In the genomic region with DNA sequence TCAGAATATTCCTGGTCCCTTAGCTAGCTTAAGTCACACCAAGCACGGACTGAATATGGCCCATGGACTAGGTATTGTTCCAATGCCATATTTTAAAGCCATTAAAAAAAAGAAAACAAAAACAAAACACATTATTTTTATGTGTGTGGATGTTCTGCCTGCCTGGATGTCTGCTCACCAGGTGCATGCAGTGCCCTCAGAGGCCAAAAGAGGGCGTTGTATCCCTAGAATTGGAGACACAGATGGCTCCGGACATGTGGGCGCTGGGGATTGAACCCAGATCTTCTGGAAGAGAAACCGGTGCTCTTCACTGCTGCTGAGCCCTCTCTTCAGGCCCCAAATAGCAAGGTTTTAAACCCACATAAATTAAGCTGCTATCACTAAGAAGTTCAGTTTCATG, we compare ENCODE assay signal across 10 mouse cellular contexts. TPM values are rescaled to one million over a fixed set of nuclear protein-coding genes. Genes with fewer than 3 reads are reported as not detected.
DNase-seq lines count a peak whose midpoint lies in the region; ATAC-seq lines count a peak whose summit lies in the region.
"Had no signal": no experiment of that assay in that cellular context is flagged by ENCODE, and none has a peak within 500 bp of the region (broad histone marks: within the 10 kb centered on the region; RNA-seq: fewer than 3 reads in every experiment).

No protein-coding gene starts in this region.

- WGBS in hindbrain, embryonic 11.5 days, result 50% methylated on average over 5 of the region's 5 CpGs
- 52% methylated on average over 5 of the region's 5 CpGs for WGBS in hindbrain, embryonic 13.5 days

- H3K36me3 ChIP-seq in hindbrain, embryonic 11.5 days (ENCODE audit: control insufficient read depth, insufficient read depth, low read length), result peaks cover 38% of the 10 kb centered on the region
- H3K36me3 ChIP-seq in hindbrain, embryonic 13.5 days, result peaks cover 96% of the 10 kb centered on the region
- H3K36me3 ChIP-seq: liver, embryonic 15.5 days had no signal

- H3K27ac ChIP-seq in hindbrain, embryonic 11.5 days (ENCODE audit: low read depth, low read length), result no peak overlapping the region
- H3K27ac ChIP-seq in hindbrain, embryonic 13.5 days, result no peak overlapping the region
- H3K27ac ChIP-seq: heart, embryonic 10.5 days; liver, embryonic 15.5 days had no signal

- H3K4me2 ChIP-seq in hindbrain, embryonic 11.5 days (replicated peaks; ENCODE audit: low read depth, low read length), result no peak overlapping the region
- no peak overlapping the region for H3K4me2 ChIP-seq in hindbrain, embryonic 13.5 days
- H3K4me2 ChIP-seq: liver, embryonic 15.5 days had no signal

- no peak overlapping the region for H3K4me3 ChIP-seq in hindbrain, embryonic 11.5 days (ENCODE audit: low read depth, low read length)
- H3K4me3 ChIP-seq in hindbrain, embryonic 13.5 days, result no peak overlapping the region
- H3K4me3 ChIP-seq: heart, embryonic 10.5 days; liver, embryonic 15.5 days had no signal

- peak; percentile 65 for DNase-seq in hindbrain, embryonic 11.5 days (ENCODE audit: low spot score)
- peak; percentile 30 for DNase-seq in right cerebral cortex, postnatal 25 days
- DNase-seq in right cerebral cortex, adult 18-20 months, result no peak
- DNase-seq in embryo, embryonic 11 days, result peak; percentile 53
- DNase-seq in retina, postnatal 1 day, result peak; percentile 52
- no peak for DNase-seq in gastrocnemius, postnatal 25 days
- no peak for DNase-seq in urinary bladder, postnatal 14 days (ENCODE audit: low spot score)

- H3K4me1 ChIP-seq in hindbrain, embryonic 11.5 days (replicated peaks; ENCODE audit: control insufficient read depth, insufficient read depth, low read length), result peaks cover 32% of the 10 kb centered on the region
- H3K4me1 ChIP-seq in hindbrain, embryonic 13.5 days (replicated peaks), result peaks cover 57% of the 10 kb centered on the region

- 0 out of 2 replicates have a peak, but pooled peaks cover 3% of the 10 kb centered on the region for H3K27me3 ChIP-seq in hindbrain, embryonic 11.5 days (ENCODE audit: control insufficient read depth, insufficient read depth, low read length)
- no peaks in the 10 kb centered on the region for H3K27me3 ChIP-seq in hindbrain, embryonic 13.5 days

- H3K9me3 ChIP-seq in hindbrain, embryonic 11.5 days (ENCODE audit: control insufficient read depth, low read length), result no peaks in the 10 kb centered on the region
- no peaks in the 10 kb centered on the region for H3K9me3 ChIP-seq in hindbrain, embryonic 13.5 days
- H3K9me3 ChIP-seq: heart, embryonic 10.5 days; liver, embryonic 15.5 days had no signal

- no peak for ATAC-seq in hindbrain, embryonic 11.5 days (ENCODE audit: low FRiP score)
- ATAC-seq in hindbrain, embryonic 13.5 days (ENCODE audit: low FRiP score), result no peak

- no peak overlapping the region for H3K9ac ChIP-seq in hindbrain, embryonic 11.5 days (ENCODE audit: low read depth, low read length)
- H3K9ac ChIP-seq in hindbrain, embryonic 13.5 days, result no peak overlapping the region
- H3K9ac ChIP-seq: liver, embryonic 15.5 days had no signal

RNA-seq across cellular contexts. Expression of a gene that starts 9.9 kb away (rescaled TPM):
- 277 and 314 TPM in 2 replicates for polyA plus RNA-seq in hindbrain, embryonic 11.5 days (2014; fragmentation: Nextera tagmentation; extraction: Ambion mirVana)
- polyA plus RNA-seq in hindbrain, embryonic 13.5 days (2015; fragmentation: Nextera tagmentation; extraction: Ambion mirVana), result 615 and 625 TPM in 2 replicates
- 10 to 100 TPM; 10.3 to 16.1 TPM for total RNA-seq in gastrocnemius, postnatal 25 days (2021)

RNA-seq across cellular contexts. Expression of a gene that starts 14.0 kb away (rescaled TPM):
- polyA plus RNA-seq in hindbrain, embryonic 11.5 days (2014; fragmentation: Nextera tagmentation; extraction: Ambion mirVana), result 2.4 and 2.5 TPM in 2 replicates
- 2.6 and 3.2 TPM in 2 replicates for polyA plus RNA-seq in hindbrain, embryonic 13.5 days (2015; fragmentation: Nextera tagmentation; extraction: Ambion mirVana)
- under 1 TPM; 0.51 to 0.79 TPM for total RNA-seq in gastrocnemius, postnatal 25 days (2021)
- polyA plus RNA-seq: liver, embryonic 15.5 days had no signal

RNA-seq across cellular contexts. Expression of a gene that starts 33.2 kb away (rescaled TPM):
- polyA plus RNA-seq in hindbrain, embryonic 11.5 days (2014; fragmentation: Nextera tagmentation; extraction: Ambion mirVana), result 37.6 and 52.3 TPM in 2 replicates
- 27.7 and 31.3 TPM in 2 replicates for polyA plus RNA-seq in hindbrain, embryonic 13.5 days (2015; fragmentation: Nextera tagmentation; extraction: Ambion mirVana)
- 10 to 100 TPM in 1 of 2 experiments, 1 to 10 TPM in 1; 9.3 to 10.2 TPM for total RNA-seq in gastrocnemius, postnatal 25 days (2021)

RNA-seq across cellular contexts. Expression of a gene that starts 35.4 kb away (rescaled TPM):
- 135 and 152 TPM in 2 replicates for polyA plus RNA-seq in hindbrain, embryonic 11.5 days (2014; fragmentation: Nextera tagmentation; extraction: Ambion mirVana)
- polyA plus RNA-seq in hindbrain, embryonic 13.5 days (2015; fragmentation: Nextera tagmentation; extraction: Ambion mirVana), result 141 and 146 TPM in 2 replicates
- total RNA-seq in gastrocnemius, postnatal 25 days (2021), result 100 to 1,000 TPM; 544 to 627 TPM

RNA-seq across cellular contexts. Expression of a gene that starts 51.1 kb away (rescaled TPM):
- 2.2 and 2.8 TPM in 2 replicates for polyA plus RNA-seq in hindbrain, embryonic 11.5 days (2014; fragmentation: Nextera tagmentation; extraction: Ambion mirVana)
- 4.1 and 5.7 TPM in 2 replicates for polyA plus RNA-seq in hindbrain, embryonic 13.5 days (2015; fragmentation: Nextera tagmentation; extraction: Ambion mirVana)
- total RNA-seq in gastrocnemius, postnatal 25 days (2021), result 1 to 10 TPM in 1 of 2 experiments, under 1 TPM in 1; 1.00 to 1.0 TPM

Comparison
In these comparisons a context has a peak if more than half of its experiments do, and no peak if none do; other contexts are left out.
1. DNase-seq: peak in hindbrain, embryonic 11.5 days (single experiment), right cerebral cortex, postnatal 25 days (single experiment), embryo, embryonic 11 days (single experiment) and retina, postnatal 1 day (single experiment); none in right cerebral cortex, adult 18-20 months (single experiment), gastrocnemius, postnatal 25 days (single experiment) and urinary bladder, postnatal 14 days (single experiment).